Mouse (Mus musculus) lung, postnatal 0 days (tissue): Measurements from ENCODE around the gene Pdx1.

ENCODE experiments used
- CTCF ChIP-seq: IDR thresholded peaks from 2 replicates; pipeline ENCODE4 v1.5.1; 2016; ENCODE audit warnings: antibody characterized with exemption, mild to moderate bottlenecking
- EP300 ChIP-seq: IDR thresholded peaks from 2 replicates; pipeline ENCODE4 v1.6.1; 2016; ENCODE audit warnings: antibody characterized with exemption, mild to moderate bottlenecking, control low read depth

GRCm38 (mm10) chr5:147227354-147228112 is 42.2 kb upstream of the Pdx1 start:
- TF ChIP-seq CTCF (peak; percentile 95), EP300 (no peak)
